Mouse (Mus musculus) Patski (cell line): ENCODE data around the gene Sowahc. TPM values are rescaled to one million over a fixed set of nuclear protein-coding genes. Genes with fewer than 3 reads are reported as not detected.

Source experiments
- ATAC-seq: fragments of 100-300 bp; one replicate; pipeline ENCODE4 v1.8.0; 2021
- CTCF ChIA-PET: fragments of 350-600 bp; sonication (Branson Sonifier 250); formaldehyde crosslinking; loops from one replicate; lab custom pipeline; 2022; ENCODE audit warnings: inconsistent platforms; lab: Charles Lee
- POLR2A ChIA-PET: fragments of 350-600 bp; sonication (Branson Sonifier 250); formaldehyde crosslinking; loops from one replicate; lab custom pipeline; 2022; ENCODE audit warnings: antibody characterized with exemption, inconsistent platforms; lab: Charles Lee
- DNase-seq: peaks from one replicate; pipeline ENCODE4 v3.0.0-alpha.2; 2011; ENCODE audit warnings: low read depth, low spot score
- H3K27me3 ChIP-seq: fragments of 371-371 bp; one replicate; pipeline ENCODE4 v1.5.1; 2021
- CTCF ChIP-seq: fragments of 100-300 bp; IDR thresholded peaks from one replicate; pipeline ENCODE4 v1.5.1; 2021
- in situ Hi-C: fragments of 300-500 bp; cut with MboI; formaldehyde crosslinking; loops from 3 replicates; pipeline ENCODE4 v1.11.1; 2018; ENCODE audit warnings: low pct_unique_long_range_greater_than_20kb, mixed read lengths
- polyA plus RNA-seq: library from polyadenylated mRNA; unstranded; gene quantifications from one replicate; pipeline ENCODE4 v1.2.3, GENCODE M21; 2021

Sowahc gene
- polyA plus RNA-seq, 1 experiment from 2014 or later, result 5.9 TPM

GRCm38 (mm10) chr10:59253541-59254079 is 31.9 kb downstream of the Sowahc start:
- in situ Hi-C loops, result no loop called here
- ATAC-seq, result no peak
- no peak for TF ChIP-seq CTCF
- peaks cover 6% of the 10 kb centered on the region for H3K27me3 ChIP-seq
- ChIA-PET CTCF (no interaction called here), POLR2A (no interaction called here)
- no peak for DNase-seq

DNA sequence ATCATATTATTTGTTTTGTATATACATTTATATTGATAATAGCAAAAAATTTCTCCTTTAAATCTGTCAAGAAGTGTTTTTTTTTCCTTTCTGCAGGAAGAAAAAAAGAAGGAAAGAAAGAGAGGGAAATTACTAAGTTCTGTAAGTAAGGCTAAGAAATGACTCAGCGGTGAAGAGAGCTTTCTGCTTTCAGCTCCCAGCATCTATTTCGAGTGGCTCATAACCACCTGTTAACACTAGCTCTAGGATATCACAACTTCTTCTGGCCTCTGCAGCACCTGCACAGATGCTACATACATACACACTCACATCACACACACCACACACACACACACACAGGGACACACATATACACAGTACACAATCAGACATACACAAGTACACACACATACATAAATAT is 34.8 kb downstream of the Sowahc start:
- in situ Hi-C loops, result no loop called here
- DNase-seq, result no peak
- ATAC-seq, result no peak
- POLR2A ChIA-PET, result no interaction called here
- H3K27me3 ChIP-seq, result no peaks in the 10 kb centered on the region
- CTCF ChIA-PET, result interaction anchor here (1.9 kb wide), 1 partner anchor 10 kb away, joined by 4 read pairs; no protein-coding TSS in a partner anchor
- TF ChIP-seq CTCF, result no peak

DNA sequence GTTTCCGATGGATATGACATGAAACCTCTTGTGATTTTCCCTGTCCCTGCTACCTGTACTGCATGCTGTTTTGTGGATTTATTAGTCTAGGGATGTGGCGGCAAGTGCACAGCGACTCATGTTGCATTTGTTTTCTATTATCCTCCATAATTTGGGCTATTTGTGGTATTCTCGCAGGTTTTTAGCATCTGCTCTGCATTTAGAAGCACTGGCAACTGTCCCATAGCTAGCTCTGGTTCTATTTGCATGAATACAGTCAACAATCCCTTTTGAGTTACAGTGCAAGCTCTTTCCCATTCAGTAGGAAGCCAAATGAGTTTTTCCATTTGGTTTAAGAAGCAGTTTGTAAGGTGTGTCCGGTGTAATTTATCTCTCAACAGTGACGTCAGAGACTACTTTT is 37.8 kb downstream of the Sowahc start:
- in situ Hi-C loops, result no loop called here
- no peak for DNase-seq
- ChIA-PET POLR2A (no interaction called here), CTCF (no interaction called here)
- no peak for TF ChIP-seq CTCF
- H3K27me3 ChIP-seq, result no peaks in the 10 kb centered on the region
- ATAC-seq, result no peak

- ChIA-PET POLR2A (no interaction called here), CTCF (no interaction called here)
- DNase-seq (no peak), ATAC-seq (no peak)
- no peak for TF ChIP-seq CTCF
- no peaks in the 10 kb centered on the region for H3K27me3 ChIP-seq
- in situ Hi-C loops, result no loop called here
These were observed 39.9 kb downstream of the Sowahc start for GRCm38 (mm10) chr10:59261603-59262002.

- ATAC-seq (no peak), DNase-seq (no peak)
- in situ Hi-C loops, result no loop called here
- ChIA-PET POLR2A (no interaction called here), CTCF (interaction anchor here (0.7 kb wide), 1 partner anchor 96 kb away, joined by 3 read pairs; no protein-coding TSS in a partner anchor)
- H3K27me3 ChIP-seq, result no peaks in the 10 kb centered on the region
- TF ChIP-seq CTCF, result no peak
These were observed 40.3 kb downstream of the Sowahc start for GRCm38 (mm10) chr10:59262021-59262420.

- CTCF ChIA-PET, result interaction anchor here (0.9 kb wide), 1 partner anchor 9 kb away, joined by 3 read pairs; no protein-coding TSS in a partner anchor
- DNase-seq (no peak), ATAC-seq (no peak)
- no peaks in the 10 kb centered on the region for H3K27me3 ChIP-seq
- TF ChIP-seq CTCF, result no peak
- POLR2A ChIA-PET, result no interaction called here
- in situ Hi-C loops, result no loop called here
These were observed 41.2 kb downstream of the Sowahc start for GRCm38 (mm10) chr10:59262979-59263378.

GRCm38 (mm10) chr10:59265067-59265466 is 43.3 kb downstream of the Sowahc start:
- no peak for ATAC-seq
- no peak for TF ChIP-seq CTCF
- ChIA-PET CTCF (interaction anchor here (1.0 kb wide), 1 partner anchor 10 kb away, joined by 3 read pairs; no protein-coding TSS in a partner anchor), POLR2A (no interaction called here)
- in situ Hi-C loops, result no loop called here
- no peaks in the 10 kb centered on the region for H3K27me3 ChIP-seq
- DNase-seq, result no peak

GRCm38 (mm10) chr10:59265674-59266073 is 43.9 kb downstream of the Sowahc start:
- DNase-seq (no peak), ATAC-seq (no peak)
- TF ChIP-seq CTCF, result no peak
- H3K27me3 ChIP-seq, result no peaks in the 10 kb centered on the region
- ChIA-PET CTCF (no interaction called here), POLR2A (no interaction called here)
- in situ Hi-C loops, result no loop called here

- in situ Hi-C loops, result no loop called here
- TF ChIP-seq CTCF, result no peak
- no peaks in the 10 kb centered on the region for H3K27me3 ChIP-seq
- ChIA-PET CTCF (no interaction called here), POLR2A (no interaction called here)
- DNase-seq (no peak), ATAC-seq (no peak)
These were observed 44.3 kb downstream of the Sowahc start for GRCm38 (mm10) chr10:59266097-59266496.

DNA sequence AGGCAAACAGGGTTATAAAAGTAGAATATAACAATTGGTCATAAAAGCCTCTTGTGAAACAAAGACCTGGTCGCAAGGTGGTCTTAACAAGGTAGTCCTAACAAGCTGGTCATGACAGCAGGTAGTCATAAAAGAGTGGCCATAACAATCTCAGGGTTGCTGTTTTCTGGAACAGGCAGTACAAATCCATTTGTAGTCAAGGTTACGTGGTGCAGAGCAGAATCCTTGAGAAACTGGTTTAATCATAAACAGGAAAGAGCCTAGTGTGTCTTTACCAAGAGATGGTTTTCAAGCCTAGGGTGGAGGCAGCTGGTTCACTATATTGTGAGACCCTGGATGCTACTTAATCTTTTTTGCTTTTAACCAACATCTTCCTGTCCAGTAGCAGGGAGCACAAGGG is 45.5 kb downstream of the Sowahc start:
- H3K27me3 ChIP-seq, result no peaks in the 10 kb centered on the region
- in situ Hi-C loops, result no loop called here
- ChIA-PET POLR2A (interaction anchor here (0.6 kb wide), 1 partner anchor 29 kb away, joined by 4 read pairs; no protein-coding TSS in a partner anchor), CTCF (no interaction called here)
- ATAC-seq, result no peak
- DNase-seq, result no peak
- no peak for TF ChIP-seq CTCF

GRCm38 (mm10) chr10:59268109-59268508 is 46.4 kb downstream of the Sowahc start:
- in situ Hi-C loops, result no loop called here
- DNase-seq (no peak), ATAC-seq (no peak)
- POLR2A ChIA-PET, result no interaction called here
- no peaks in the 10 kb centered on the region for H3K27me3 ChIP-seq
- no peak for TF ChIP-seq CTCF
- CTCF ChIA-PET, result interaction anchor here (0.8 to 2.0 kb wide), 3 partner anchors 14 to 28 kb away, joined by 3 to 6 read pairs (median 3); no protein-coding TSS in a partner anchor
